Mouse (Mus musculus): ENCODE measurements around the gene Alpl. TPM values are rescaled to one million over a fixed set of nuclear protein-coding genes. Genes with fewer than 3 reads are reported as not detected.

Gene Alpl
- total and polyA plus RNA-seq, 2 experiments from 2014 or later = 10.1 to 11.2 TPM

DNA sequence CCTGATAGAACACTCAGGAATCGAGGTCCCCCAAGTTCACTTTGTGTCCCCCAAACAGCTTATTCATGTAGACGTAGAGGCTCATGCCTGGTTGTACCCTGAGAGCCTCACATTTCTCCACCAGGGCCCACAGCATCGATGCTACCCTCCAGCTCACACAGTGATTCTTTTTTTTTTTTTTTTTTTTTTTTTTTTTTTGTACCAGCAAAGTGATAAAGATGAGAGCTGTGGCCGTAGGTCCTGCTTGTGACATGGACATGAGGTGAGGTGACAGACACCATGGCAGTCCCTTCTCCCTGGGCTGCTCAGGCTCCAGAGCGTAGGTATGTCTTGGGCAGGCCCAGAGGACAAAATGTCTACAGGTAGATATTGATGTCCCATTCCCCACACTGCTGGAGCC is 5.2 kb downstream of the Alpl start:
- DNase-seq (no peak), ATAC-seq (no peak)
- H3K4me3 ChIP-seq (ENCODE audit: low read depth, low read length) = no peak overlapping the region
- no peak for TF ChIP-seq CTCF (IDR thresholded peaks at IDR 0.05; ENCODE audit: low read depth)
- H3K27me3 ChIP-seq (ENCODE audit: insufficient read depth, low read length) = peaks cover 5% of the 10 kb centered on the region
- no peak overlapping the region for H3K27ac ChIP-seq (ENCODE audit: low read depth, low read length)
- H3K9ac ChIP-seq = no peak overlapping the region
- no peaks in the 10 kb centered on the region for H3K9me3 ChIP-seq (ENCODE audit: low read length)
- H3K4me1 ChIP-seq (ENCODE audit: insufficient read depth) = peaks cover 5% of the 10 kb centered on the region; the same call in 1 of the 2 replicates
- no peak overlapping the region for H3K4me2 ChIP-seq (ENCODE audit: low read depth)
- H3K36me3 ChIP-seq (ENCODE audit: insufficient read depth) = no peaks in the 10 kb centered on the region
- WGBS = 92% methylated on average over 5 of the region's 5 CpGs

DNA sequence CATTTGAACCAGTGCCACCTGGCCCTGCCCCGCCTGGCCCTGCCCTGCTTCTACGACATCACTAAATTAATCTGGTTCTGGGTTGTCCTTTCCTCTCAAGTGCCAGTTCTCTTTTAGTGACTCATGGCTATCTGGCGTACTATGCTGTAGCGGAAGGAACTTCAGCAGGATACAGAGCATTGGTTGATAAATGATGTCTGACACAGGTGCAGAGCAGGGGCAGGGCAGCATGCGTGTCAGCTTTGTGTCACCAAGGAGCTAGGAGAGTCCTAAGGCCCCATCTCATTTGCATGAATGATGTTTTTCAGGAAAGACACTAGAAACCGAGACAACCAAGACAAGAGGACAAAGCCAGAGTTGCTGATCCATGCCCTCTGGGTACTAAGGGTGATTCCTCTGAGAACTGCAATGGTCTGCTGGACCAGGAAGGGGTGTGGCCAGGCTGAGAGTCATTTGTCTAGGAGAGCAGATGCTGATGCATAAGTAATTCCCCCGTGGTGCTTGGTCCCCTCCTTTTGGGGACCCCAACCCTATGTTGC is 7.6 kb downstream of the Alpl start:
- DNase-seq (no peak), ATAC-seq (no peak)
- Histone ChIP-seq H3K4me2 (ENCODE audit: low read depth) (no peak overlapping the region), H3K4me1 (ENCODE audit: insufficient read depth) (no peaks in the 10 kb centered on the region), H3K4me3 (ENCODE audit: low read depth, low read length) (no peak overlapping the region), H3K9ac (no peak overlapping the region), H3K36me3 (ENCODE audit: insufficient read depth) (no peaks in the 10 kb centered on the region), H3K9me3 (ENCODE audit: low read length) (no peaks in the 10 kb centered on the region), H3K27ac (ENCODE audit: low read depth, low read length) (no peak overlapping the region), H3K27me3 (ENCODE audit: insufficient read depth, low read length) (no peaks in the 10 kb centered on the region)
- 62% methylated on average over 7 of the region's 7 CpGs for WGBS
- TF ChIP-seq CTCF (IDR thresholded peaks at IDR 0.05; ENCODE audit: low read depth) = no peak

DNA sequence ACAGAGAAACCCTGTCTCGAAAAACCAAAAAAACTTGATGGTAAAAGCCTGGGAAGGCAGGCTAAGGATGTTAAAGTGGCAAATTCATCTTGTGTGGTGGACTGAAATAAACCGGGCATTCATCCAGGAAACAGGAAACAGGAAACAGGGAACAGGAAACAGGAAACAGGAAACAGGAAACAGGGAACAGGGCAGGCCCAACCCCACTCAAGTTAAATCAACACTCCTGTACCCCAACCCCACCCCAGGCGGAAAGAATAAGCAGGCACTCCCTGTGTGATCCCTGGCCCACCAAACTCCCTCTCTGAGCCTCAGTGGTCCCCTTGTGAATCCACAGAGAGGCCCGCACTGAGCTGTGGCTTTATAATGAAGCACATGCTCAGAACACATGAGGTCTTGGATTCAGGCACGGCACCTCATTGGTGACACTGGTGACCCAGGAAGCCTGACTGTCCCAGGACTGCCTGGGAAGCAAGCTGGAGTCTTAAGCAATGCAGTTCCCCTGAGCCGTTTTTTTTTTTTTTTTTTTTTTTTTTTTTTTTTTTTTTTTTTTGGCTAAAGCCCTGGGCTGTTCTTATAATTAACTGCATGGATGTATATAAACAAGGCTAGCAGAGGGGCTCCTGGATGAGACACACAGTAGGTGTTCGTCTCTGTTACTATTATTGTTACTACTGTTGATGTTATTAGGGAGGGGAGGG is 8.4 kb downstream of the Alpl start:
- no peak for ATAC-seq
- WGBS = 92% methylated on average over 7 of the region's 7 CpGs
- peaks cover 3% of the 10 kb centered on the region; the same call in 1 of the 2 replicates for H3K4me1 ChIP-seq (ENCODE audit: insufficient read depth)

DNA sequence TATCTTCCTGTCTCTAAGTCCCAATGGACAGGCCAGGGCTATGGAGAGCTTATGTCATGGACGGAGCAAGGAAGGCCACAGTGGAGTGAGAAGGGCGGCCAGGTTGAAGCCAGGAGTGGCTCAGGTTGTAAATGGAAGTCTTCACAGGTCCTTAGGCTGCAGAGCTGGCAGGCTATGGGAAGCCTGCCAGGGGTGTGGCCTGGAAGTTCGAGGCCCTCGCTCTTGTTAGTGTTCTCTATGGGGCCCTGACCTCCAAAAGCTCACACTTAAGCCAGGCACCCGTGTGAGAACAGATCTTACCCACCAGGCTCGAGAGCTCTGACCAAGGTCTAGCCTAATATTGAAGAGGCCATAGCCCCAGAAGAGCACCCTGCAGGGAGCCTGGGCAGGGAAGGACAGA is 9.7 kb downstream of the Alpl start:
- DNase-seq = no peak

More for the DNA sequence above, 8.4 kb downstream of the Alpl start:
- Histone ChIP-seq H3K4me3 (ENCODE audit: low read depth, low read length) (no peak overlapping the region), H3K9ac (no peak overlapping the region), H3K27ac (ENCODE audit: low read depth, low read length) (no peak overlapping the region), H3K9me3 (ENCODE audit: low read length) (no peaks in the 10 kb centered on the region), H3K36me3 (ENCODE audit: insufficient read depth) (no peaks in the 10 kb centered on the region), H3K27me3 (ENCODE audit: insufficient read depth, low read length) (no peaks in the 10 kb centered on the region), H3K4me2 (ENCODE audit: low read depth) (no peak overlapping the region)
- no peak for DNase-seq
- no peak for TF ChIP-seq CTCF (IDR thresholded peaks at IDR 0.05; ENCODE audit: low read depth)

DNA sequence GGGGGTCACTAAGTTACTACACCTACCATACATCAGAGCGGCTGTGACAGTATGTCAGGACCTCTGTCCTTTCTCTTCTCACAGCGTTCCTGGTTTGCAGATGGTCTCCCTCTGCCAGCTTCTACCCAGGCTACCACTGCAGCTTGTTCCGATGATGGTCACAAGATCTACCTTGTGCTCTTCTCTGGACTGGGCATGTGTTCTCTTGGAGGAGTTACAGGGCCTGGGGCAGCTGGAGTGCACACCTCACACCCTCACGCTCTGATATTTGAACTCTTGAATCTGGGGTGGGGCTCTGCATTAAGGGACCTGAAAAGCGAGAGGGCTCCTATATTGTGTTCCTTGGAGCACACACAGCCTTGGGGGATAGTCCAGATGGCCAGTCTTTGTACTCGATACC is 10.9 kb downstream of the Alpl start:
- H3K36me3 ChIP-seq (ENCODE audit: insufficient read depth) = no peaks in the 10 kb centered on the region
- H3K4me3 ChIP-seq (ENCODE audit: low read depth, low read length) = no peak overlapping the region
- ATAC-seq (no peak), DNase-seq (no peak)
- H3K9ac ChIP-seq = no peak overlapping the region
- WGBS = 84% methylated on average over 6 of the region's 6 CpGs
- H3K4me1 ChIP-seq (ENCODE audit: insufficient read depth) = peaks cover 3% of the 10 kb centered on the region; the same call in 1 of the 2 replicates
- no peak overlapping the region for H3K4me2 ChIP-seq (ENCODE audit: low read depth)
- H3K9me3 ChIP-seq (ENCODE audit: low read length) = no peaks in the 10 kb centered on the region
- TF ChIP-seq CTCF (IDR thresholded peaks at IDR 0.05; ENCODE audit: low read depth) = no peak
- H3K27ac ChIP-seq (ENCODE audit: low read depth, low read length) = no peak overlapping the region
- no peaks in the 10 kb centered on the region for H3K27me3 ChIP-seq (ENCODE audit: insufficient read depth, low read length)

More for the DNA sequence above, 9.7 kb downstream of the Alpl start:
- no peaks in the 10 kb centered on the region for H3K36me3 ChIP-seq (ENCODE audit: insufficient read depth)
- H3K27ac ChIP-seq (ENCODE audit: low read depth, low read length) = no peak overlapping the region
- H3K4me3 ChIP-seq (ENCODE audit: low read depth, low read length) = no peak overlapping the region
- no peak overlapping the region for H3K9ac ChIP-seq
- peaks cover 3% of the 10 kb centered on the region; the same call in 1 of the 2 replicates for H3K4me1 ChIP-seq (ENCODE audit: insufficient read depth)
- no peaks in the 10 kb centered on the region for H3K27me3 ChIP-seq (ENCODE audit: insufficient read depth, low read length)
- H3K4me2 ChIP-seq (ENCODE audit: low read depth) = no peak overlapping the region
- WGBS = 85% methylated on average over 6 of the region's 6 CpGs
- TF ChIP-seq CTCF (IDR thresholded peaks at IDR 0.05; ENCODE audit: low read depth) = no peak
- ATAC-seq = no peak
- no peaks in the 10 kb centered on the region for H3K9me3 ChIP-seq (ENCODE audit: low read length)

DNA sequence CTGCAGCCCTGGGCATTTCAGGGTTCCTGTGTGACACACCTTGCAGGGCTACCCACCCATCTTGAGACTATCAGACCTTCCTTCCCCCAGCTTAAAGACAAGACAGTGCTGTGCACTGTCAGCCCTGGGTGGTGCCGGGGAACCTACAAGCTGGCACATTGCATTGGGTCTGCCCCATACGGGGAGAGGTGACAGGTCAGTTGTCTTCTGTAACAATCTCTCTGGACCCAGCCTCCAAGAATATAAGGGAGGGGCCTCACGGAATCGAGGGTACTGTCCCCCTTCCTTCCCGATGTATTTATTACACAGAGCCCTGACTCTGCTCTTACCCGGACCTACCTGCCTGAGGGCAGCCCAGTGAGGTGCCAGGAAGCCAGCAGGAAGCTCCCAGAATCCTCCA is 11.4 kb downstream of the Alpl start:
- Histone ChIP-seq H3K4me2 (ENCODE audit: low read depth) (no peak overlapping the region), H3K36me3 (ENCODE audit: insufficient read depth) (no peaks in the 10 kb centered on the region), H3K27ac (ENCODE audit: low read depth, low read length) (no peak overlapping the region), H3K9ac (no peak overlapping the region), H3K9me3 (ENCODE audit: low read length) (no peaks in the 10 kb centered on the region), H3K4me1 (ENCODE audit: insufficient read depth) (peaks cover 3% of the 10 kb centered on the region; the same call in 1 of the 2 replicates), H3K4me3 (ENCODE audit: low read depth, low read length) (no peak overlapping the region), H3K27me3 (ENCODE audit: insufficient read depth, low read length) (no peaks in the 10 kb centered on the region)
- 80% methylated on average over 6 of the region's 6 CpGs for WGBS
- no peak for ATAC-seq
- no peak for DNase-seq
- TF ChIP-seq CTCF (IDR thresholded peaks at IDR 0.05; ENCODE audit: low read depth) = no peak

DNA sequence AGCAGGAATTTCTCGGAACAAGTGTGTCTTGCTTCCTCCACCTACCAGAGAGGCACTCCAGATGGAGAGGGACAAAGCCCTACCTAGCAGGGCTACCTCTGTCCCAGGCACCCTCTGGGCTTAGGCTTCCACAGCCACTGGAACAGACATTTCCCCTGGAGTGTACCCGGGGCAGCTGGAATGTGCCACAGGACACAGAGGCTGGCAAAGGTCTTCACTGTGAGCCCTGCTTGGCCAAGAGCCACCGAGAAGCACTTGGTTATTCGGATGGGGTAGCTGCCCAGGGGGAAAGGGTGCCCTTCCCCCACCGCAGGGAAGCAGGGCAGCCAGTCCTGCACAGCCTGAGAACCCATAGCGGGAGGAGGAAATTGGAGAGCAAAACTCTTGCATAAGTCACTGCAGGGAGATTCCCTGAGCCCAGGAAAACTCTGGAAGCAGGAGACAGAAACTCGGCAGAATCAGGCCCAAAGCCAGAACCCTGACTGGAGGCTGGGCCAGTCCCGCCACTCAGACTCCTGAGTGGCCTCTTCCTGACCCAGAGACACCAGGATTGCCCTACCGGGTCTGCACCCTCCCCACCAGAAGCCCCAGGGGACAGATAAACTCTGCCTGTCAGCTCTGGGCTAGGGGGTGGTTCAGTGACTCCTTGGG is 12.5 kb downstream of the Alpl start:
- Histone ChIP-seq H3K9me3 (ENCODE audit: low read length) (no peaks in the 10 kb centered on the region), H3K9ac (no peak overlapping the region), H3K4me1 (ENCODE audit: insufficient read depth) (peaks cover 3% of the 10 kb centered on the region; the same call in 1 of the 2 replicates), H3K27me3 (ENCODE audit: insufficient read depth, low read length) (no peaks in the 10 kb centered on the region), H3K36me3 (ENCODE audit: insufficient read depth) (no peaks in the 10 kb centered on the region), H3K4me2 (ENCODE audit: low read depth) (no peak overlapping the region), H3K27ac (ENCODE audit: low read depth, low read length) (no peak overlapping the region), H3K4me3 (ENCODE audit: low read depth, low read length) (no peak overlapping the region)
- no peak for TF ChIP-seq CTCF (IDR thresholded peaks at IDR 0.05; ENCODE audit: low read depth)
- ATAC-seq (peak; percentile 80), DNase-seq (peak; percentile 58)
- 25% methylated on average over 9 of the region's 9 CpGs for WGBS
